Mouse (Mus musculus) ovary, adult 18-20 months (tissue): ENCODE measurements around the gene Ndufa7.
"Not testable (repeated sequence)": the region's sequence is repeated elsewhere in the genome, so short reads cannot be mapped to it uniquely, and the experiment has no call there.

Experiments
- DNase-seq: peaks from one replicate; pipeline ENCODE4 v3.0.0; 2022; ENCODE audit warnings: low spot score, mixed read lengths

Gene Ndufa7

GRCm38 (mm10) chr17:33811142-33811516, 13.2 kb upstream of the Ndufa7 start:
- DNase-seq = no peak

- no peak for DNase-seq
Measured at GRCm38 (mm10) chr17:33812475-33812874, 11.9 kb upstream of the Ndufa7 start.

GRCm38 (mm10) chr17:33812990-33813389, 11.4 kb upstream of the Ndufa7 start:
- DNase-seq = no peak

- no peak for DNase-seq
Measured at GRCm38 (mm10) chr17:33815399-33815798, 9.0 kb upstream of the Ndufa7 start.

- no peak for DNase-seq
Measured at GRCm38 (mm10) chr17:33816612-33817011, 7.8 kb upstream of the Ndufa7 start.

GRCm38 (mm10) chr17:33817184-33817968, 7.0 kb upstream of the Ndufa7 start:
- peak; percentile 90 for DNase-seq

- no peak for DNase-seq
Measured at GRCm38 (mm10) chr17:33817969-33818643, 6.3 kb upstream of the Ndufa7 start.

- no peak for DNase-seq
Measured at GRCm38 (mm10) chr17:33822436-33822959, 1.9 kb upstream of the Ndufa7 start.

- not testable (repeated sequence) for DNase-seq
Measured at GRCm38 (mm10) chr17:33823171-33823570, 1.2 kb upstream of the Ndufa7 start.

GRCm38 (mm10) chr17:33824997-33825330, 592 bp downstream of the Ndufa7 start:
- DNase-seq = not testable (repeated sequence)

GRCm38 (mm10) chr17:33825462-33825861, 1.1 kb downstream of the Ndufa7 start:
- no peak for DNase-seq

GRCm38 (mm10) chr17:33826850-33827249, 2.5 kb downstream of the Ndufa7 start:
- no peak for DNase-seq

- DNase-seq = peak; percentile 78
Measured at GRCm38 (mm10) chr17:33828892-33829291, 4.5 kb downstream of the Ndufa7 start.

GRCm38 (mm10) chr17:33829561-33829960, 5.2 kb downstream of the Ndufa7 start:
- no peak for DNase-seq

- peak; percentile 86 for DNase-seq
Measured at GRCm38 (mm10) chr17:33842966-33843795, 18.8 kb downstream of the Ndufa7 start, which contains the start of gene Cd320. Gene Cd320, plus strand, starts transcription at chr17:33843091.

GRCm38 (mm10) chr17:33844196-33844595, 19.8 kb downstream of the Ndufa7 start:
- no peak for DNase-seq

GRCm38 (mm10) chr17:33848139-33848538, 23.8 kb downstream of the Ndufa7 start:
- no peak for DNase-seq

GRCm38 (mm10) chr17:33851331-33851730, 27.0 kb downstream of the Ndufa7 start:
- no peak for DNase-seq

- no peak for DNase-seq
Measured at GRCm38 (mm10) chr17:33857816-33858215, 33.4 kb downstream of the Ndufa7 start.

- DNase-seq = no peak
Measured at GRCm38 (mm10) chr17:33865330-33866030, 41.1 kb downstream of the Ndufa7 start.

- DNase-seq = not testable (repeated sequence)
Measured at GRCm38 (mm10) chr17:33873537-33873936, 49.2 kb downstream of the Ndufa7 start, which contains the start of gene Gm7029. Gene Gm7029, plus strand, starts transcription at chr17:33873837.

GRCm38 (mm10) chr17:33874411-33874810, 50.0 kb downstream of the Ndufa7 start:
- DNase-seq = no peak
